Mouse (Mus musculus) heart, embryonic 14.5 days (tissue): Measurements from ENCODE around the gene Prkcz. TPM values are rescaled to one million over a fixed set of nuclear protein-coding genes. Genes with fewer than 3 reads are reported as not detected.
A peak's percentile ranks its signal among the peaks of the same experiment; 100 is the strongest.
"Not testable (repeated sequence)": the region's sequence is repeated elsewhere in the genome, so short reads cannot be mapped to it uniquely, and the experiment has no call there.

Source experiments
- ATAC-seq: fragments of 200-750 bp; cut with Nextera tagmentation; 2 replicates; pipeline ENCODE4 v1.8.0; 2017; ENCODE audit warnings: low read depth, moderate TSS enrichment; ENCODE audit not compliant: insufficient number of reproducible peaks, insufficient read depth, low FRiP score
- H3K27ac ChIP-seq, 2 experiments: fragments of 200-500 bp in 1 of 2; fragments of 300-500 bp in 1 of 2; sonication (generic) in 1 of 2; replicated peaks in 1 of 2; 2 replicates each; pipeline ENCODE4 v1.5.1; 2012 to 2014; ENCODE audit warnings: low read depth in 2 of 2, low read length in 2 of 2, control low read depth in 1 of 2, mild to moderate bottlenecking in 1 of 2, mixed read lengths in 1 of 2; ENCODE audit not compliant: control insufficient read depth in 1 of 2, insufficient read depth in 1 of 2
- H3K27me3 ChIP-seq: fragments of 300-500 bp; sonication (generic); 2 replicates; pipeline ENCODE4 v1.6.1; 2014; ENCODE audit warnings: mild to moderate bottlenecking, low read length, control low read depth; ENCODE audit not compliant: control insufficient read depth, insufficient read depth
- H3K36me3 ChIP-seq: fragments of 300-500 bp; sonication (generic); 2 replicates; pipeline ENCODE4 v1.6.1; 2014; ENCODE audit warnings: mild to moderate bottlenecking, control low read depth, low read length, mixed read lengths; ENCODE audit not compliant: control insufficient read depth, insufficient read depth
- H3K4me1 ChIP-seq, 2 experiments: fragments of 200-500 bp in 1 of 2; fragments of 300-500 bp in 1 of 2; sonication (generic) in 1 of 2; 2 replicates each; pipeline ENCODE4 v1.6.1; 2012 to 2014; ENCODE audit warnings: low read length in 2 of 2, control low read depth in 1 of 2, mixed read lengths in 1 of 2; ENCODE audit not compliant: control insufficient read depth in 2 of 2, insufficient read depth in 2 of 2
- H3K4me2 ChIP-seq: fragments of 300-500 bp; sonication (generic); 2 replicates; pipeline ENCODE4 v1.6.1; 2014; ENCODE audit warnings: mild to moderate bottlenecking, low read length
- H3K4me3 ChIP-seq, 2 experiments: fragments of 200-500 bp in 1 of 2; fragments of 300-500 bp in 1 of 2; sonication (generic) in 1 of 2; 2 replicates each; pipeline ENCODE4 v1.5.1; 2012 to 2014; ENCODE audit warnings: low read length in 2 of 2, mild to moderate bottlenecking in 2 of 2, control low read depth in 1 of 2, low read depth in 1 of 2, moderate library complexity in 1 of 2; ENCODE audit not compliant: control insufficient read depth in 1 of 2, insufficient read depth in 1 of 2
- H3K9ac ChIP-seq: fragments of 300-500 bp; sonication (generic); 2 replicates; pipeline ENCODE4 v1.6.1; 2014; ENCODE audit warnings: mild to moderate bottlenecking, low read length
- H3K9me3 ChIP-seq: fragments of 300-500 bp; sonication (generic); 2 replicates; pipeline ENCODE4 v1.6.1; 2016; ENCODE audit warnings: low read length, control low read depth; ENCODE audit not compliant: control insufficient read depth
- WGBS: fragments of 180-500 bp; shearing (Covaris S2); extraction: QIAGEN DNeasy Blood & Tissue Kit; methylation state at CpG from one replicate; pipeline ENCODE4 v1.1.7; 2014; 5-methylcytosine and 5-hydroxymethylcytosine counted together
- polyA plus RNA-seq: library from polyadenylated mRNA; unstranded; fragments of >200 nt; fragmentation: Nextera tagmentation; extraction: Ambion mirVana; gene quantifications from 2 replicates; pipeline ENCODE4 v1.2.1, GENCODE M21; 2014

Gene Prkcz
- polyA plus RNA-seq, 1 experiment from 2014 or later = 8.5 TPM

- no peaks in the 10 kb centered on the region for H3K9me3 ChIP-seq
- H3K4me1 ChIP-seq = peaks cover 8 to 14% of the 10 kb centered on the region in 2 experiments; a peak in 3 of 4 replicates
- ATAC-seq = no peak
- H3K4me2 ChIP-seq = peak overlapping the region; percentile 90
- H3K27ac ChIP-seq = no peak overlapping the region
- no peaks in the 10 kb centered on the region for H3K36me3 ChIP-seq
- peak overlapping the region; percentile 47 to 49 for H3K4me3 ChIP-seq
- H3K27me3 ChIP-seq = peaks cover 27% of the 10 kb centered on the region
- 12% methylated on average over 47 of the region's 47 CpGs for WGBS
- peak overlapping the region; percentile 57 for H3K9ac ChIP-seq
Observed at GRCm38 (mm10) chr4:155344716-155345607, 16.2 kb downstream of the Prkcz start.

GRCm38 (mm10) chr4:155344299-155344600 is 16.9 kb downstream of the Prkcz start:
- no peak overlapping the region for H3K9ac ChIP-seq
- H3K36me3 ChIP-seq = no peaks in the 10 kb centered on the region
- H3K4me1 ChIP-seq = peaks cover 8 to 14% of the 10 kb centered on the region in 2 experiments; a peak in 3 of 4 replicates
- H3K27ac ChIP-seq = no peak overlapping the region
- WGBS = 40% methylated on average over 3 of the region's 3 CpGs
- no peak for ATAC-seq
- H3K4me3 ChIP-seq = no peak overlapping the region
- no peaks in the 10 kb centered on the region for H3K9me3 ChIP-seq
- peak overlapping the region; percentile 90; the same call in 1 of the 2 replicates for H3K4me2 ChIP-seq
- peaks cover 27% of the 10 kb centered on the region for H3K27me3 ChIP-seq

GRCm38 (mm10) chr4:155343415-155344298 is 17.5 kb downstream of the Prkcz start:
- no peak overlapping the region for H3K27ac ChIP-seq
- peaks cover 8 to 14% of the 10 kb centered on the region in 2 experiments; a peak in 3 of 4 replicates for H3K4me1 ChIP-seq
- peaks cover 27% of the 10 kb centered on the region for H3K27me3 ChIP-seq
- H3K4me3 ChIP-seq = no peak overlapping the region
- no peaks in the 10 kb centered on the region for H3K9me3 ChIP-seq
- no peak overlapping the region for H3K9ac ChIP-seq
- 77% methylated on average over 14 of the region's 14 CpGs for WGBS
- no peak for ATAC-seq
- no peaks in the 10 kb centered on the region for H3K36me3 ChIP-seq
- H3K4me2 ChIP-seq = no peak overlapping the region

- Histone ChIP-seq H3K27me3 (no peaks in the 10 kb centered on the region), H3K9ac (no peak overlapping the region), H3K36me3 (no peaks in the 10 kb centered on the region), H3K27ac (no peak overlapping the region), H3K4me1 (no peaks in the 10 kb centered on the region), H3K9me3 (no peaks in the 10 kb centered on the region), H3K4me3 (no peak overlapping the region), H3K4me2 (no peak overlapping the region)
- ATAC-seq = no peak
- WGBS = 88% methylated on average over 12 of the region's 12 CpGs
Observed at GRCm38 (mm10) chr4:155336284-155337050, 24.7 kb downstream of the Prkcz start.

GRCm38 (mm10) chr4:155332253-155332652 is 28.9 kb downstream of the Prkcz start:
- Histone ChIP-seq H3K27ac (no peak overlapping the region), H3K4me1 (no peaks in the 10 kb centered on the region), H3K36me3 (no peaks in the 10 kb centered on the region), H3K9me3 (no peaks in the 10 kb centered on the region), H3K9ac (no peak overlapping the region), H3K4me3 (no peak overlapping the region), H3K4me2 (no peak overlapping the region), H3K27me3 (no peaks in the 10 kb centered on the region)
- 73% methylated on average over 7 of the region's 7 CpGs for WGBS
- ATAC-seq = no peak

- ATAC-seq, H3K4me2 ChIP-seq, H3K9ac ChIP-seq, H3K36me3 ChIP-seq, H3K27me3 ChIP-seq, H3K4me3 ChIP-seq, H3K9me3 ChIP-seq, H3K4me1 ChIP-seq, H3K27ac ChIP-seq: not testable (repeated sequence)
- 84% methylated on average over 11 of the region's 11 CpGs for WGBS
Observed at GRCm38 (mm10) chr4:155328385-155328784, 32.8 kb downstream of the Prkcz start.

GRCm38 (mm10) chr4:155325773-155326172 is 35.4 kb downstream of the Prkcz start:
- WGBS = 31% methylated on average over 5 of the region's 5 CpGs
- no peaks in the 10 kb centered on the region for H3K27me3 ChIP-seq
- no peak for ATAC-seq
- H3K4me2 ChIP-seq = no peak overlapping the region
- H3K4me3 ChIP-seq = no peak overlapping the region
- H3K9ac ChIP-seq = no peak overlapping the region
- no peak overlapping the region for H3K27ac ChIP-seq
- no peaks in the 10 kb centered on the region for H3K9me3 ChIP-seq
- 0 out of 4 replicates have a peak, but pooled peaks cover 0 to 2% of the 10 kb centered on the region in 2 experiments for H3K4me1 ChIP-seq
- H3K36me3 ChIP-seq = no peaks in the 10 kb centered on the region
